Mouse (Mus musculus) adrenal gland, adult 2 months (tissue): Measurements from ENCODE around the gene Amfr. TPM values are rescaled to one million over a fixed set of nuclear protein-coding genes. Genes with fewer than 3 reads are reported as not detected.
A peak's percentile ranks its signal among the peaks of the same experiment; 100 is the strongest.

Source experiments
- DNase-seq: peaks from one replicate; pipeline ENCODE4 v3.0.0; 2021
- long read RNA-seq: library from polyadenylated mRNA; stranded (forward); transcript quantifications from one replicate; pipeline ENCODE4 v2.0.0, GENCODE M21; 2021
- polyA plus RNA-seq: library from polyadenylated mRNA; depleted of rRNA; stranded (reverse); fragments of >200 nt; gene quantifications from 2 replicates; pipeline ENCODE4 v1.2.3, GENCODE M21; 2012; rRNA removed
- total RNA-seq, 2 experiments: library from RNA; stranded (reverse); gene quantifications; 2 replicates each; pipeline ENCODE4 v1.2.3; 2021

Amfr gene
- total RNA-seq (100 to 1,000 TPM; 234 to 239 TPM), polyA plus RNA-seq (290 and 363 TPM in 2 replicates)
- long read RNA-seq, transcript Amfr-201 (14 exons, 3,880 nt): major isoform, 354 of 406 reads
- long read RNA-seq, partial matches to known transcripts: 24 of 406 reads
- long read RNA-seq, other reads (novel, unspliced or antisense): 28 of 406 reads

DNA sequence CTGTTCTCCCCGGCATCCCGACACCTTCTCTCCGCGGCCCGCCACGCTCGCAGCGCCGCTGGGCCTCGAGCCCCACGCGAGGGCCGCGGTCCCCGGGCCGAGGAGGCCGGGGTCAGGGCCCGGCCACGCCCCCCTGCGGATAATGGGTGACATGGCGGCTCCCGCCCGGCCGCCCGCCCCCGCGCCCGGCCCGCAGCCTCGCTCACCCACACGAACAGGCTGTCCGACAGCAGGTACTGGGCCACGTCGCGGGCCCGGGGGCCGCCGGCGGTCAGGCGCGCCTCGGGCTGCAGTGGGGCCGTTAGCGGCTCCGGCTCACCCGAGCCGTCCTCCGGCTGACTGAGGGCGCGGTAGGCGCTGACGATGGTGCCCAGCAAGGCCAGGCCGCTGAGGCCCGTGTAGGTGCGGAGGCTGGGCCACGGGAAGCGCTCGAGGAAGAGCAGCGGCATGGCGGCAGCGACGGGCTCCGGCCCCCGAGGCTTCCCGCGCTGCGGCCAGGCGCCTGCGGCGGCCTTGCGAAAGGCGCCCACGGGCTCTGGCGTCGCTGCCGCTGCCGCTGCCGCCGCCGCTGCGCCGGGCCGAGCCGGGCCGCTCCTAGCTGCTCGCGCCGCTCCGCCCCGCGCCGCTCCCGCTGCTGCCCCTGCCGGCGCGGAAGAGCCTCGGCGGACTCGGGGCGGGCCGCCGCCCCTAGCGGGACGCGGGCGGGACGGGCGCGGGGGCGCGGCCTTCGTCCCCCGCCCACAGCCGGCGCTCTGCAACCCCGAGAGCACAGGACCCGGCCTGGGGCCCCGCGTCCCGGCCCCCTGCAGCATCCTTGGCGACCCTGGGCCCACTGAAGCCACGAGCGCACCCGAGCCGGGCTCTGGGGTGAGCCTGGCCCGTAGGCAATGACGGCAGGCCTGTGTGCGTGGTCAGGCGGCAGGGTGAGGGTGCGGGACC is at the start of gene Amfr:
TSS of gene Amfr (minus strand) at position 830 of the 939 bp plus-strand sequence.
- DNase-seq: peak; percentile 88

DNA sequence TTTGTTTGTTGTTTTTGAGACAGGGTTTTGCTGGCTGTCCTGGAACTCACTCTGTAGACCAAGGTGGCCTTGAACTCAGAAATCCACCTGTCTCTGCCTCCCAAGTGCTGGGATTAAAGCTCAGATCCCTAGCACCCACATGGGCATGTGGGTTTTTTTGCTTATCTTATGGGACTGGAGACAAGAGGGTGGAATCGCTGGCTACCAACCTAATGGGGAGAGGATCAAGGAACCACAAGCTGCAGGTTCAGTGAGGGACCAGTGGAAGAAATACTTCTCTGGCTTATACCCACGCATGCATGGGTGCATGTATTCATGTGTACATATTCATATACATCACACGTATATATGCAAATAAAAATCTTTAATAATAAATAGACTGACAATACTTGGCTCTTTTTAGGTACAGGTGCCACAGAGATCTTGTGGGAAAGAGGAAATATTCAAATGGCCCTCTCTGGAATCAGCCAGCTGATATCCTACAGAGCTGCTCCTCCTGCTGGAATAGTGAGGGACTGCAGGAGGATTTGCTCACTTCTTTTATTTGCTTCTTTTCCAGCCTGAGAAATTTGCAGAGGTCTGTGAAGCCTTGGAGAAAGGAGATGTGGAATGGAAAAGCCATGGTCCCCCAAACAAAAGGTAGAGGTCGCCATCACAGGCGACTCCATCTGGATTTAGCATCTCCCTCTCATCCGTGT is 44.7 kb upstream of the Amfr start:
- DNase-seq: peak; percentile 20

DNA sequence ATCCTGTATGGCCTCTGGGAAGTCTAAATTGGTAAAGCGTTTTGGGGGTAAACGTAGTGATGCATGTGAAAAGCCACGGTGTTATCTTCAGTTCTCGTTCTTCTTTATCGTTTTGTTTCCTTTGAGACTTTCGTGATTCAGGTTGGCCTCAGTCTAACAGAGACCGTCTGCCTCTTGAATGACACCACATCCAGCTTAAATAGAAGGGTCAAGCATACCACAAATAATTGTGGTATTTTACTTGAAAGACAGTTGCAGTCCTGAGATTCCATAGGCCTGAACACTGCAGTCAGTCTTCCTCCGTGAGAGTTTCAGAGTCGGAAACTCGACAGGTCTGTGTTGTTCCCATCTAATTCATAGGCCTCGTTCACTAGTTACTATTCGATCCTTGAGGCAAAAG is 40.1 kb upstream of the Amfr start:
- no peak for DNase-seq

DNA sequence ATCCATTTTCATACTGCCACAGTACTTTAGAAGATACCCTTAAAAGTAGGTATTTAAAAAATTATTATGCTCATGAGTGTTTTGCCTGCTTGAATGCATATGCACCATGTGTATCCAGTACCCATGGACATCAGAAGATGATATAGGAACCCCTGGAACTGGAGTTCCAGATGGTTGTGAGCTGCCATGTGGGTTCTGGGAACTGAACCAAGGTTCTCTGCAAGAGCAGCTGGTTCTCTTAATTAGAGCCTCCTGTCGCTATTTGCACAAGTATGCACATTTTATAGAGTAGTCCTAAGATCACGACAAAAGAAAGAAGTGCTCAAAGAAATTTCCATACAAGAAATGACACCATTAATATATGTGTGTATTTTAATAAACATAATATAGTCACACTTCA is 35.2 kb upstream of the Amfr start:
- no peak for DNase-seq

DNA sequence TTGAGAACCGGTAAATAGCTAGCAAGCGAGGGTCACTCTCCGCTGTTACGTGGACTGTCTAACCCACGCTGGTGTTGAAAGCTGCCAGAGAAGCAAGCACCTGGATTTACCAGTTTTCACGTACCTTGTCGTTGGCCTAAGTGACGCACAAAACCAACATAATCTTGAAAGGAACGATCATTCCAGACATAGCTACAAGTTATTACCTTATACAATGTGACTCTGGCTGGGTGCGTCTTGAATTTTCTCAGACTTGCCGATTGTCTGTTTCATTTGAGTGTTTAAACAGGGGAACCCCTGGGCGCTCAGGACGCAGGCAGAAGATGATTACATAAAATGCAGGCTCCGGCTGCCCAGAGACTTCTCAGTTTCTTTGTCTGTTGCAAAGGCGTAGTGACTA is 25.2 kb upstream of the Amfr start:
- peak; percentile 13 for DNase-seq

DNA sequence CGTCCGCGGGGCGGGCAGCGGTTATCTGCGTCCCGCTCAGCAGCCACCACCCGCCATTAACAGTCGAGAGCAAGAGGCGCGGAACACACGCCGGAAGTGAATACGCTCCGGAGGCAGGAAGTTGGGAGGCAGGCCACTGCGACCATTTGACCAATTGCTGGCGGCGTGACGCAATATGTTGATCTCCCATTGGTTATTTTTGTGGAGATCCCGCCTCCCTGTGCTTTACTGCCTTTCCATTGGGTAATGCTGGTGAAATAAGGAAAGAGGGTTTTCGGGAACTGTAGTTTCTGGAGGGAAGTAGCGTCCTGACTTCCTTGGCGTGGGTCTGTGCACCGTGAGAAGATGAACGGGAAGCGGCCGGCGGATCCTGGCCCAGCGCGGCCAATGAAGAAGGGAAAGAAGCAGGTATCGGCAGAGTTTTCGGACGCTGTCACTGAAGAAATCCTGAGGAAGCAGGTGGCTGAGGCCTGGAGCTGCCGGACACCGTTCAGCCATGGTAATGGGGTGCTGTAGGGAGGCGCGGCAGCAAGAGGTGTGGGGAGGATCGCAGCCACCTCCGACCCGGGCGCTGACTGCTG is 24.4 kb upstream of the Amfr start, which contains the start of the genes Nudt21 and Ogfod1:
TSS of gene Nudt21 (minus strand) at position 88 of the 581 bp plus-strand sequence.
TSS of gene Ogfod1 (plus strand) at position 255 of the 581 bp plus-strand sequence.
- DNase-seq: peak; percentile 95

DNA sequence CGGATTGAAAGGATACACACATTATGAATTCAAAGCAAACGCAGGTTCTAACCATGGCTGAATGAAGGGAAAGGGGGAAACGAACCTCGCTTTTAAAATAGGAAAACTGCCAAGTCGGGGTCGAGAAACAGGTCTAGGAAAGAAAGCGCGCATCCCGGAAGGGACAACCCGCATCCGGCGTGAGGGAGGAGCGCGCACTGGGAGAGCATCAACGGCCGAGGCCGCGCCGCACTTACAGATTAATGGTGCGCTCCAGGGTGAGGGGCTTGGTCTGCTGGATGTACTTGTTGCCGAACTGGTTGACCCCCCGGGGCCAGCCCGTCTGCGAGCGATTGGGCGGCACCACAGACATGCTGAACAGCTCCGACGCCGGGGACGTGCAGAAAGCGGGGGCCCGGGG is 23.9 kb upstream of the Amfr start:
- peak; percentile 78 for DNase-seq

DNA sequence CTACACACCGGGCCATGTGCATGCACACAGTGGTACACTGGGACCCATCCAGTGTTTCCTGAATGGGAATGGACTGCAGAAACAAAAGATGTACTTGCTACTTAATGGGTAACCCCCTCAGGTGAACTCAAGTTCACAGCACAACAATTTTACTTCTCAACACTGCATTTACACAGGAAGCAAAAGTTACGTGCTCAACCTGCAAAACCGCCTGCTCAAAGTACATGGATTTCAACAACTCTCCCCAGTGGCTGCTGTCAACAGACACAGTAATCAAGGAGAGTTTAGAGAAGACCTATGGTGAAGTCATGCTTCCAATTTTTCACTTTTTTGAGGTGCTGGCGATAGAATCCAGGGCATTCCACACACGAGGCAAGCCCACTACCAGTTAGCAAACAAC is 22.6 kb upstream of the Amfr start:
- no peak for DNase-seq

DNA sequence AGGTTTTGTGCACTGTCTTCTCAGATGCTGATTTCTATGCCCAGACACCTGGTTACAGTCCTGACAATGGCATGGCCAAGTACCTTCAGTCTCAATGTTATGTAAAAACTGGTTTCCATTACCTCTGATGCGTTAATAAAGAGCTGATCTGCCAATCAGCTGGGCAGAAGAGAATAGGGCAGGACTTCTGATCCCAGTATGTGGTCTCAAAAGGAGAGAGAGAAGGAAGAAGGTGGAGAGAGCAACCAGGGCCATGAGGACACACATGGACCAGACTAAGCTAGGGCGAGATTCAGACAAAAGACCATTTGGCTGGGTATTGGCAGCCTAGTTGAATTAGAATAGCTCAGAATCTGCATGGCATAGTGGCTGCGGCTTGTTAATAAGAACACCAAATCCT is 21.0 kb upstream of the Amfr start:
- no peak for DNase-seq

DNA sequence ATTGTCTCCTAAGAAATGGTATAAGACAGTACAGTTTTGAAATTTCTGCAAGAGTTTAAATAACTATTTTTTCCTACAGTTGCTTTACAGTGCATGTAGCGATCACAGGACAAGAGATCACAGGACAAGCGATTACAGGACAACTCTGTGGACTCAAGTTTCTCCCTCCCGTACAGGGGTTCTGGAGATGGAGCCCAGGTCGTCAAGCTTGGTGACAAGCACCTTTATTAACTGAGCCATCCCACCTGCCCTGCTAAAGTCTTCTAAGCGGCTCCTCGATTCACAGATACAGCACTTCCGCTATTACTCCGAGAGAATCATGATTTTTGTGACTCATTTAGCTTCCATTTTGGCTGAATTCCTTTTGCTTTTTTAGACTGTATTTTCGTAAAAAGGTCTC is 17.1 kb upstream of the Amfr start:
- no peak for DNase-seq

DNA sequence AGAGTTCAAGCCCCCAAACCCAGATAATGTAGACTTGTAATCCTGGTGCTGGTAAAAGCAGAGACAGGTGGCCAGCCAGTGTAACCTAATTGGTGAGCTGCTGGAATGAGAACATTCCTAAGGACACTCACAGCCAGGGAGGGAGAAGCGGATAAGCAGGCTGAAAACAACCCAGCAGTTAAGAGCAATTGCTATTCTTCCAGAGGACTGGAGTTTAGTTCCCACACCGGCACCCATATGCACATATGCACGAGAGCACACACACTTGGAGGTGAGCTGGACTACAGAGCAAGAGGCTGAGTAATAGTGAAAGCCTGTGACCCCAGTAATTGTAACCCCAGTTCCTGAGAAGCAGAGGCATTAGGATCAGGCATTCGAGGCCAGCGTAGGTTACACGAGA is 11.3 kb upstream of the Amfr start:
- DNase-seq: no peak

DNA sequence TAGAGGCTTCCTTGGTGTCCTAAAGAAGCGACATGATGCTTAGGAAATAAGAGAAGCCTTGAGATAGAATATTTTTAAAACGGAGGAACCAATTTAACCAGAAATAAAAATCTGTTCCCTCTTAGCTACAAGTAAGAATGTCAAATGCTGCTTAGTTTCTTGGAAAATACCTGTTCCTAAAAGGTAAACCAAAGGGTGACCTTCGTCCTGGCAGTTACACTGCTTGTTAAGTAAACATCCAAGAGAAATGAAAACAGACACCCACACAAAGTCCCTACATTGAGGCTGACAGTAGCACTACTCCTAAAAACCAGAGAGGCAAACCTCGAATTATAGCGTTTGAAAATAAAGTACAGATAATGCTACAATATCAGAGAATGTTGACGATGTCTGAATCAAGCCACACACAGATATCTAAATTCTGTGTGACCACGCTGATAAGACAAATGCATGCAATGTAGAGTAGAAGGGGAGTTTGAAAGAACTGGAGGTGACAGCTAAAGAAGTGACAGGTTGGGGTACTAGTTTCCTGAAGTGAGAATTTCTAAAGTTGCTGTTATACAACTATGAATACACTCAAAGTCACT is 477 bp upstream of the Amfr start:
- no peak for DNase-seq

DNA sequence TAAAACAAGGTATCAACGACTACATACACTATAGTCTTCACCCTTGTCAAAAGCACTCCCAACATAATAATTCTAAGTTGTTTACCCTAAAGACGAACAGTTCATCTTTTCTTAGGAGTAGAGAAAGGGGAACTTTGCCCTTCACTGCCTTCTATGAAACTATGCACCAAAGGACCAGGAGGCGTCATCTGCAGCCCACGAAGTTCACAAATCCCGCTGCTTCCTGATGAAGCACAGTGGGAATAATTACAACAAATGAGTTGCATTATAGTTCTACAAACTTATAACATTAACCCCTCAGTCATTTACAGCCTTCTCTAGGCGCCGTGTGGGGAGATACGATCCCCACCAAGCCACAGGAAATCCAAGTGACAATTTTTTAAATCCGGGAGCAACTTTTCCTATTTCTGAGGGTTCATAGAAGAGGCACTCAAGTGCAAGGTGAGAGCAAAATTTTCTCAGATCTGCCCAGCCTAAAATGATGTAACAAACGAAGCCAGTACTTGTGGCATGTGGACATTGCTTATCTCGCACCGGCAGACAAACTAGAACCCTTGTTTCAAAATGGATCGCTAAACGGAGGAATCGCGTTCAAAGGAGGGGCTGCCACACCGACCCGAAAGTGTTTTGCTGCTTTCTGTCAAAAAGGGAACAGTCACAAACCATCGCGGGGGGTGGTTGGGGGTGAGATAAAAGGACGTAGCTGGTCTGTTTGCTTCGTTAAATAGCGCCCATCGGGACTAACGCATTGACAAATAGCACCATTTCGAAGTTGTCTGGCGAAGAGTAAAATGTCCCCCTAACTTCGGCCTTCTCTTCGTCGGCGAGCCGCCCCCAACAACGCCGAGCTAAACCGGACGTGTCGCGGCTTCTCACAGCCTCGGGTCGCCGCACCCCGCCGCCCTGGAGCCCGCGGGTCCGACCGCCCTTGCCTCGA is 1.3 kb downstream of the Amfr start:
- no peak for DNase-seq

DNA sequence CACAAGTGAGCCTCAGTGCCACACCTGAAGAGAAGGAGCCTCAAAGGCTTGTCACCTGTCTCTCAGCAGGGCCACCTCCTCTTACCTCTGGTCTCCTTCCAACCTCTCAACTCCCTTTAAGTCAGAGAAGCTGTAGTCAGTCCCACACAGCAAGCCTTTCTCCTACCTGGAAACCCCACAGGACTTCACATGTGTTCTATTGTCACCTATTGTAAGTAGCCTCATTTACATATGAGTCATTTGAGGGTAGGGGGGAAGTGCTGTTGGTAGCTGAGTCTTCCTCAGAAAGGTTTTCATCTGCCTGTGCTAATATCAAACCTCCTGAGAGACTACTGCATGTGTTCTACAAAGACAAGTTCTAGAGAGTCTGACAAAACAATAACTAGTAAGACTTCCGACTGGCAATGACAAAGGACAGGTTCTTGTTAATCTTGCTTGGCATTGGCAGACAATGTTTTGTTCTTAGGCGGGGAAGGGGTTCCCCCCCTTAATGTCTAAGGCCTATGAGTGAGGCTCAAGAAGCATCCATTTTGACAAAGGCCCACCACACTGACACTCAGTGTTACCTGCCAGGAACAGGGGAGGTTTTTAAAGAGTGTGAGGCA is 2.4 kb downstream of the Amfr start:
- no peak for DNase-seq

DNA sequence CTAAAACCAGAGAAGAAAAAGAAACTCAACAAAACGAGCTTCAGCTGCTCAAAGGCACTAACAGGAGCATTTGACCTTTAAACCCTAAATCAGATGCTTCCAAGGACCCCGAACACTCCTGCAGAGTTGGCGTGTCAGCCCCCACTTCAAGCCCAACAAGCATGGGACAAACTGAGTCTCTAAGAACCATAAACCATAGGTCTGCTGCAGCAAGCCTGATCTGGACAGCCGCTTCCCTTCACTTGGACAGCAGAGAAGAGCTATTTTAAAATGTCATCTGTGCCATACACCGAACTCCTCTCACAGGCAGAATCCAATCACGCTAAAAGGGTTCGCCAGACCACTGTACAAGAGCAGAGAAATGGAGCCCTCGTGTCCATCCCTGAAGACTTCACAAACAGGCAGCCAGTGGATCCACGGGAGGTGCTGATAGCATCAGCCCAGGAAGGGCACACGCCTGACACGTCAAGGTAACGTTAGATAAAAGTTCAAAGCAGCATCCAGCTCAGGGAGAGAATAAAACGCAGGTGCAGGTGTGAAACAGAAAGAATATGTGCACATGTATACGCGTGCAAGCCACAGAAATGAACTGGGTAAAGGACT is 3.3 kb downstream of the Amfr start:
- no peak for DNase-seq

DNA sequence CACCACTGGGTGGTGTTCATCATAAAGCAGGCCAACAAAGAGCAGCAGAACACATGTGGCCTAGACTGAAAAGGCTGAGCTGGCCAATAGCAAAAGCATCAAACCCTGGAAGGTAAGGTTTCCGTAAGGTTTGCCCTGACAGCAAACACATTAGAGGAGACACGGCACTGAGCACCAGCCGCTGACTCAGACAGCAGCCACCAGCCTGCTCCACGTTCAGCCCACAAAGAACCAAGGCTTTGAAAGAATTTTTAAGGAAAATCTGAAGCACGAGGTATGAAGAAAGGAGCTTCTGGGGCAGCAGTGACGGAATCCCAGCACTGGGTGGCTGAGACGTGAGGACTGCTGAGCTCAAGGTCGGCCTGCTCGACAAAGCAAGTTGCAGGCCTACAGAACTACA is 8.5 kb downstream of the Amfr start:
- DNase-seq: no peak

DNA sequence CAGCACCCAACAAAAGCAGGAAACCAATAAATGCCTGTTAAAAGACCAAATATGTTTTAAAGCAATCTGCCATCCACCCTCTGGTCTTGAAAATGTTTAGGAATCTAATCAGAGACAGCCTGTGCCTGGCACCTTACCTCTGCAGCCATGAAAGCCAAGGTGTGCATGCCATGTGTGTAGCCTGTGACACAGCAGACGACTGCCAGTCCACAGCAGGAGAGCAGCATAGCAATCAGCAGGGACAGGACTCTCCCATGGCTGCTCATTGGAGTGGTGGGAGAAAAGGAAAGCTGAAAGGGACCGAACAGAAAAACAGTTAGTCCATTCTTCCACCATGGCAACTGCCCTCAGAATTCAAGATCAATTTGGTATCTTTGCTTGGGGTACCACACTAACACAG is 13.7 kb downstream of the Amfr start:
- no peak for DNase-seq

DNA sequence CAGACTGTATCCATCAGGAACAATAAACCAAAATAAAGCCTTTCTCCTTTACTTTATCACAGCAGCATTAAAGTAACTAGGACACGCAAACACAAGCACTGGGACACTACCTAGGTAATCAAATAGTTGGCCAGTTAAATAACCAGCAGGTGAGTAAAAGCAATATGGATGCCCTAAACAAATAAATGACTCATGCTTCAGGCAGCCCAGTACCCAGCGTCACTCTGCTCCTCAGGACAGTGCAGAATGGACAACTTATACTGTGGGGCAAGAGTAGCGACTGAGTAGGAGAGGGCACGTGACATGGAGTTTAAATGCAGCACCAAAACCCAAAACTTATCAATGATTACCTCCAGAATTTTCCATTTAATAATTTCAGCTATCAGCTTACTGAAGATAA is 22.9 kb downstream of the Amfr start:
- DNase-seq: no peak

DNA sequence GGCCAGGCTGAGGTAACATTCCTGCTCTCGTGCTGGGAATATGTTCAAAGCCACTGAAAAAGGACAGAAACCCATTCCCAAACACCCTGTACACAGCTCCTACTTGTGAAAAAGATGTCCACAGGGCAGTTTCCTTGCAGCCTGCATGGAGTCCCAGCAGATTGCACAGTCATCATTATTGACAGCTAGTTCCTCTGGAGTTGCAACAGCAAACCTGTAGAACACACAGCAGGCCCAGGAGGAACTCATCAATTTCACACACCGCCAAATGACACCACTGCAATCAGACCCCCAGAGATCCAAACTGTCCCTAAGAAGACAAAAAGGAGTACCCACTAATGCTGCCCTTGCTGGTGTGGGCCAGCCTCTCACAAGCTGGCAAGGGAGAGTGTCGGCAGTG is 27.9 kb downstream of the Amfr start:
- no peak for DNase-seq

DNA sequence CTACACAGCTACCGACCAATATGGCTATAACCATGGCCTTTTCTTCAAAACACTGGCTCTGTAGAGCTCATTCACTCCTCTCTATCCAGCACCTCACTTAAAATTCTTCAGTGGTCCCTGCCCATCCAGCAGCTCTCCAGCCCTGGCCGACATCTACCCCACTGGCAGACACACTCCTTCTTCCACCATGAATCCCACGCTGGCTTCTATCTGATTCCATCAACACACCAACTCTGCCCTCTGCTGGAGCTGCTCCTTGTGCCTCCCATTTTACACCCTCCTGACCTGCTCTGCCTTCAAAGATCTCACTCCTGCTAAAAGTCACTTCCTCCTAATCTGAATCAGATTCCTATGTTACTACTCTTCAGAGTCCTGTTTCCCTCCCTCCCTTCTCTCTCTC is 28.8 kb downstream of the Amfr start:
- DNase-seq: no peak
